Mouse (Mus musculus) adrenal gland, adult 10 weeks (tissue): ENCODE measurements around the gene Vmn1r218. TPM values are rescaled to one million over a fixed set of nuclear protein-coding genes. Genes with fewer than 3 reads are reported as not detected.

Experiments used
- polyA plus RNA-seq: library from polyadenylated mRNA; stranded (reverse); fragments of 350-450 nt; fragmentation: Illumina TruSeq; extraction: RNeasy Lipid Tissue Mini Kit (QIAGEN cat#74804); gene quantifications from one replicate; pipeline ENCODE4 v1.2.3, GENCODE M21; 2014; ENCODE audit warnings: low read depth, low replicate concordance

Vmn1r218 gene
- polyA plus RNA-seq: not detected

DNA sequence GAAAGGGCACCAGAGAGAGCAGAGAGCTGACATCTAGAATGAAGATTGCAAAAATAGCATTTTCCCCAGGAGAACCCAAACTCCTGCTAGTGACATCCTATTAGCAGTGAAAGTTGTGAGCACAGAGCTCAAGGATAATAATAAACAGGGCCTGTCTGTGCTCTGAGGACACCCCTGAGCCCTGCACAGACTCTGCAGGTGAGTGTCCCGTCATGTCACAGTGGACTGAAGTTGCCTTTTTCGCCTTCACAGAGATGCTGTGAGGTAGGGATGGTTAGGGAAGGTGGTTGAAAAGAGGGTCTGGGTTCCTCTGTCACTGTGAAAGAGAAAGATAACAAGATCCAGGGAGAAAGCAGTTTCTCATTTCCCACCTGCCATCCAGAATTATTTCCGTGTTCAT lies at the start of gene Vmn1r218:
Gene Vmn1r218 (plus strand): TSS at position 57 of the 400 bp plus-strand sequence.

DNA sequence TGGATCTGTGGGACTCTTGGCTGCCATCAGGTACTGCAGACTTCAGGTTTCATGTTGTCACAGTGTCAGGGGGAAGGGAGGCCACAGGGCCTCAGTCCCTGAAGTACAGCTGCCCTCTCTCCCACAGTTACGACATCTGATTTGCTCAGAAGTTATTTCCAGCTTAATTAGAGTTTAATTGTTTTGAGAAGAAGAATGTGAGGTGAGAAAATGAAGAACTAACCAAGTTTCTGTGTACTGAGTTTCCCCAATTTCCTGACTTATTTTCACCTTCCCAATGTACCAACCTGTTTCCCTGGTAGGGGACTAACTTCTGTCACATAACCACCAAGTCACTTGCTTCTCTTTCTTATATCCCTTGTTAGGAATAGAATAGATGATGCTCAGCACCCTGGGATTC lies 14.8 kb upstream of the Vmn1r218 start, which contains the start of gene Vmn1r217:
Gene Vmn1r217 (minus strand): TSS at position 101 of the 400 bp plus-strand sequence.

GRCm38 (mm10) chr13:23159012-23159411 lies 26.1 kb downstream of the Vmn1r218 start, which contains the start of gene Vmn1r219:
TSS of gene Vmn1r219 (plus strand) at chr13:23159312.

GRCm38 (mm10) chr13:23187875-23188274 lies 54.9 kb downstream of the Vmn1r218 start, which contains the start of gene Vmn1r220:
TSS of gene Vmn1r220 (minus strand) at chr13:23187975.

Other genes with a start within 250 kb of the Vmn1r218 start
- gene Vmn1r212, start 248.9 kb upstream of the Vmn1r218 start, polyA plus RNA-seq: not detected
- gene Vmn1r213, start 125.5 kb upstream of the Vmn1r218 start, polyA plus RNA-seq: not detected
- not detected for gene Vmn1r214, start 102.7 kb upstream of the Vmn1r218 start, polyA plus RNA-seq
- not detected for gene Vmn1r215, start 65.1 kb upstream of the Vmn1r218 start, polyA plus RNA-seq
- gene Vmn1r217, start 14.9 kb upstream of the Vmn1r218 start, polyA plus RNA-seq: not detected
- gene Vmn1r219, start 26.2 kb downstream of the Vmn1r218 start, polyA plus RNA-seq: not detected
- gene Vmn1r220, start 54.8 kb downstream of the Vmn1r218 start, polyA plus RNA-seq: not detected
- not detected for gene Vmn1r221, start 81.0 kb downstream of the Vmn1r218 start, polyA plus RNA-seq
- not detected for gene Vmn1r222, start 102.8 kb downstream of the Vmn1r218 start, polyA plus RNA-seq
- gene Vmn1r223, start 114.0 kb downstream of the Vmn1r218 start, polyA plus RNA-seq: not detected
- gene Zfp322a, start 236.1 kb downstream of the Vmn1r218 start, polyA plus RNA-seq: 102 TPM